Mouse (Mus musculus) 3134 (cell line): Measurements from ENCODE around the gene Nme9.

ENCODE experiments used
- DNase-seq: peaks from one replicate; pipeline ENCODE4 v3.0.0-alpha.2; 2011; ENCODE audit warnings: low spot score; ENCODE audit not compliant: insufficient read length; ENCODE audit errors: extremely low read depth

Nme9 gene

DNA sequence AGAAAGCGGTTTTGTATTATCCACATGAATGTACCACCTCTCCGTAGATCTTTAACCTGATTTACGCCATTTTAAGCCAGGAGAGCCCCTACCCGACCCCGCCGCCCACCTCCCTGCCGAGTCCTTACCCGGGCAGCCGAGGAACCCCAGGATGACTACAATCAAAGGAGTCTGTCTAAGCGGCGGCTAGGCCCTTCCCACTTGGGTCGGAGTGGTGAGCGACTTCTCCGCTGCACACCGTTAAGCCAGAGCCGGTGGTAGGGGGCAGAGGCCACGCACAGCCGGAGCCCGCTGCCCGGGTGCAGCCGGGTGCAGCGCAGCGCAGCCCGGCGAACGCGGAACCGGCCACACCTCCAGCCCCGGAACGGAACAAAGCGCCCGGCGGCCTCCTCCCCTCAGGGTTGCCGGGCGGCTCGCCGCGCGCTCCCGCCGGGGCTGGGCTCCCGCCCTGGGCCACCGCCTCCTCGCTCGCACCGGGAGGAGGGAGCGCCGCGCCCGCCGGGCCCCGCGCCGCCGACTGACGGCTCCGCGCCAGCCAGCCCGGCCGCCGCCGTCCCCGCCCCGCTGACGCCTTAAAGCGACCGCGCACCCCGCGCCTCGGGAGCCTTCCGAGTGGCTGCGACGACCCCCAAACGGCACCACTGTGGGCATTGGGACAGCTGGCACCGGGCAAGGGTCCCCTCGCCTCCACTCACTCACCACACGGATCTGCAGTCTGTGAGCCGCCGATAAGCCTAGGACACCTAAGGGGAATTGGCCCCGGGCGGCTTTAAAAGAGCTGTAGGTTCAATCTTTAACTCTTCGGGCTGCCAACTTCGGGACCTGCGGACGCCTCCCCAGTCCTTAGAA lies 14.9 kb upstream of the Nme9 start:
- peak; percentile 77 for DNase-seq

DNA sequence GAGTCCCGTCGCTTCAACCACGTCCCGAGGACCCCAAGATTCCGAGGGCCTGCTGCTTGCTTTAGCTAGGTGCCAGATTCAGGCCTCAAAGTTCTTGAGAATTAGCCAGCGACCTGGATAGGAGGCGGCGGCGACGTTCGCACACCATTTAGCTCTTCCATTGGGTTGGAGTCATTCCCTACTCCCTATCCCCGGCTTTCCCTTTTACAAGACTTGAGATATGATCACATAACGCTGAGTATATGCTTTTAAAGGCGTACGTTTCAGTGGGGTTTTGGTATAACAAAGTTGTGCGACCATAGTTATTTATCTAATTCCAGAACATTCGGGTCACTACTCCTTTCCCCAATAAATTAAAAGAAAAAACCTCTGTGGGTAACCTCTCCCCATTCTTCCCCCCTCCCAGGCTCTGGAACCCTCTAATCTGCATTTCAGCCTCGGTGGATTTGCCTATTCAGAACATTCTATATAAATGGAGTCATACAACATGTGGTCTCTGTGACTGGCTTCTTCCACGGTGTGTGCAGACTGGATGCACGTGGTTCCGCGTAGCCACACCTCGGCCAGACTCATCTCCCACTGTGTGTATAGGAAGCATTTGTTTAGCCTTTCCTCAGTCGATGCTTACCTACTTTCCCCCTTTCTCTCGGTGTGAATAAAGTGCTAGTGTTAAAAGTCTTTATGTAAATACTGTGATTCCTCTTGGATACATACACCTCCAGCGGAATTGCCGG lies 14.1 kb upstream of the Nme9 start, which contains the start of gene Mras:
Gene Mras, minus strand, starts transcription at position 351 of the 734 bp plus-strand sequence.
- no peak for DNase-seq

DNA sequence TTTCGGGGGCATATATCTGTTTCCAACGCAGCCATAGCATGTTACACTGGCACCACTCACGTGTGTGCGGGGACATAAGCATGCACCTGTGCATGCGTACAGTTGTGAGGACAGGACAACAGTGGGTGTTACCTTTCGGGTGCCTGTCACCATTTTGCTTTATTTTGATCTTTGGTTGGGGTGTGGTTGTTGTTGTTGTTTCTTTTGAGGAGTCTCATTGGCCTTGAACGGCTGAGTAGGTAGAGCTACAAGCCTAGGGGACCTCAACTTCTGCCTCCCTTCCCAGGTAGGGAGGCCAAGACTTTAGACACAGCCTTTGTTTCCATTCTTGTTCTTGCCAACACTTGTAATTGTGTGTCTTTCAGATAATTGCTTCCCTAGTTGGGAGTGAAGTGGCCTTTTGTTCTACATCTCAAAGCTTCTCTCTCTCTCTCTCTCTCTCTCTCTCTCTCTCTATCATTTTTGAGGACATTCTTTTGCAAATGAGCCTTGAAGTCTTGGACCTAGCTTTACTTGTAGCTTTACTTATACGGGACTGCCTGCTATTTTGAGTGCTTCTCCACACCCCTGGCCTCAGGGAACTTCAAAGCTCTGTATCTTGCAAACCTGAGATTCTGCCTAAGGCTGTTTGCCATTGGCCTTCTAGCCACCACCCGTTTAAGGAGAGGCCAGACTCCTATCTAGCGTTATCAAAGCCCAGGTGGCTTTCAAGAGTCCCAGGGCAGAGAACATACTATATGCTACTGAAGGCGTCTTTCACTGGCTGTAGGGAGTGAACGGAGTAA lies 13.3 kb upstream of the Nme9 start:
- no peak for DNase-seq

DNA sequence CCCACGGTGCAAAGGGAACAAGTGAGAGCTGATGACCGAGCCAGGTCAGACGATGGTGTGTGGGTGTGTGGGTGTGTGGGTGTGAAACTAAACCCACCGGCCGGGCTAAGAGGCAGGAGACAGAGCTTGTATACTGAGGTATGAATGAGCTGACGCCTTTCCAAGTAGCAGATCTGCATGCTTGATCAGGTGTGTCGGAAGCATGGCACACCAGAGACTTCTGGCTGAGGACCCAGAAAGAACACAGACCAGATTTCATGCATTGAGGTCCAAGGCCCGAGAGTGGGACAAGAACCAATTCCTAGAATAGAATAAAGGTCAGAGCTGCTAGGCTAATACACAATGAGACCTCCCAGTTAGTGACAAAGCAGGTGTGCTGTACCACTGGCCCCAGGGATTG lies 12.2 kb upstream of the Nme9 start:
- no peak for DNase-seq

DNA sequence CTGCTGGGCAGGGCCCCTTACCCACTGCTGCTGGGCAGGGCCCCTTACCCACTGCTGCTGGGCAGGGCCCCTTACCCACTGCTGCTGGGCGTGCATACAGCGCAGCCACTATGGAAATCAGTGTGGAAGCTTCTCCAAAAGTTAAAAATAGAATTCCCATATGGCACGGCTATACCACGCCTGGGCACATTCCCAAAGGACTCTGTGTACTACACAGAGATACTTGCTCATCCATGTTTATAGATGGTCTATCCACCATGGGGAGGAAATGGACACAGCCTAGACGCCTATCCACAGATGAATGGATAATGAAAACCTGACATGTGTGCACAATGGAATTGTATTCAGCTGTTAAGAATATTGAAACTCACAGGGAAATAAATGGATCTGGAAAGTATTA lies 10.3 kb upstream of the Nme9 start:
- DNase-seq, result no peak

DNA sequence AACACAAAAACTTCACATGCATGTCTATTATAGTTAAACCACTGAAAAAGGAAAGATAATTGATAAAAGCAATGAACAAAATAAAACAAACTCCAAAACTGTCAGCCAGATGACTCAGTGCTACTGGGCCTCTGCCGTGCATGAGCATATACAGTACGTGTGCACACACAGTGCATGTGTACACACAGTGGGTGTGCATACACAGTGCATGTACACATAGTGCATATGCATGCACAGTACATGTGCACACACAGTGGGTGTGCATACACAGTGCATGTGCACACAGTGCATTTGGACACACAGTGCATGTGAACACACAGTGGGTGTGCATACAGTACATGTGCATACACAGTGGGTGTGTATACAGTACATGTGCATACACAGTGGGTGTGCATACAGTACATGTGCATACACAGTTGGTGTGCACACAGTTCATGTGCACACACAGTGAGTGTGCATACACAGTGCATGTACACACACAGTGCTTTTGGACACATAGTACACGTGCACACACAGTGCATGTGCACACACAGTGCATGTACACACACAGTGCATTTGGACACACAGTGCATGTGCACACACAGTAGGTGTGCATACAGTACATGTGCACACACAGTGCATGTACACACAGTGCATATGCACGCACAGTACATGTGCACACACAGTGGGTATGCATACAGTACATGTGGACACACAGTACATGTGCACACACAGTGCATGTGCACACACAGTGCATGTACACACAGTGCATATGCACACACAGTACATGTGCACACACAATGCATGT lies 9.4 kb upstream of the Nme9 start:
- no peak for DNase-seq

DNA sequence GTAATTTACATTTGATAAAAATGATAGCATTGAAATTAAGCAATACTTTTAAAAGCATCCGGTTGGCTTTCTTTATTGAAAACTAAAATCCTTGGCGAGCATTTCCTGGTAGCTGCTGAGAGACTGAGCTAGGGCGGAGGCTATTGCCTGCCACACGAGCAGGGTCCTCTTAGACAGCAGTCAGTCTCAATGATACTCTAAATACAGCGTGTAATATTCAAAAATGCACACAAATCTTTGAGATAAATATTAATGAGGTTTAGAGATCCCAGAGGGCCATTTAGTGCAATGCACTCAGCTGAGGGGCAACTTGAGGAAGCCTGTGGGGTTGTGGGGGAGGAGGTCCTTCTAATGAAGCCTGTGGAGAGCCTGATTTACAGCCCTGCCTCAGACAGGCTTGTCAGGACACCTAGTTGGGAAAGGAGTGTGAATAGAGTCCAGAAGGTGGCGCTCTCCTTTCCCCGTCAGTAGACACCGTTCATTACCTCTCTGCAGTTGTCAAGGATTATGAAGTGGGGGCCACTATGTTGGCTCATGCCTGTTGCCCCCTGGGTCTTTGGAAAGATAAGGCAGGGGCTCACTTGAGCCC lies 6.6 kb upstream of the Nme9 start:
- DNase-seq, result no peak

DNA sequence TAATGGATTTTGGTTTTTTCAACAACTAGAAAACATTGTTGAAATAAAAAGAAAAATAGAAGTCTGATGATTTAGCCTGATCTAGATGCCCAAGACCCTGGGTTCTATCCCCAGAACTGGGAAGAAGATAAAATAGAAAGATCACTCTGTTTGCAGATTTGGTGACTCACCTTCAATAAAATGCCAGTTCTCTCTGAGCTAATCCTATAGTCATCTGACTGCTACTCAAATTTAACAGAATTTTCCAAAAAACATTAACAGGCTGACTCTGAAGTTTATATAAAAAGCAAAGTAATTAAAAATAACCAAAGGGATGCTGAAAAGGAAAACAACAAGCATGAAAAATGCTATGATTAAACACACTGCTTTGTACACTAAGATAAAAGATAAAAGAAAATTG lies 5.0 kb upstream of the Nme9 start:
- DNase-seq, result no peak

DNA sequence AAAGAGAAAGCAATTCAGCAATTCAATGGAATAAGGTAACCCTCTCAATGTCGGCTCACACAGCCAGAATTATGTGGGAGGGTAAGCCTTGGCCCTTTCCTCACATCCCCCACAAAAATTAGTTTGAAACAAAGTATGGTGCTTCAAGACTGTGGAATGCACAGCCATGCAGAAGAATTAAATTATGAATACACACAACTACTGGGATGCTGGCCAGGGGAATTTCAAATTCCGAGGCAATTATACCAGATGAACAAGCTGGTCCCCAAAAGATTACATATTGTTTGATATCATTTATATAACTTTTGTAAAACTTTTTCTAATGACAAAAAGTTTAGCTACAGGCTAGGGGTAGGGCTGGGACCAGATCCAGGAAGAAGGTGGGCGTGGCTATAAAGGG lies 4.0 kb upstream of the Nme9 start:
- DNase-seq, result no peak

DNA sequence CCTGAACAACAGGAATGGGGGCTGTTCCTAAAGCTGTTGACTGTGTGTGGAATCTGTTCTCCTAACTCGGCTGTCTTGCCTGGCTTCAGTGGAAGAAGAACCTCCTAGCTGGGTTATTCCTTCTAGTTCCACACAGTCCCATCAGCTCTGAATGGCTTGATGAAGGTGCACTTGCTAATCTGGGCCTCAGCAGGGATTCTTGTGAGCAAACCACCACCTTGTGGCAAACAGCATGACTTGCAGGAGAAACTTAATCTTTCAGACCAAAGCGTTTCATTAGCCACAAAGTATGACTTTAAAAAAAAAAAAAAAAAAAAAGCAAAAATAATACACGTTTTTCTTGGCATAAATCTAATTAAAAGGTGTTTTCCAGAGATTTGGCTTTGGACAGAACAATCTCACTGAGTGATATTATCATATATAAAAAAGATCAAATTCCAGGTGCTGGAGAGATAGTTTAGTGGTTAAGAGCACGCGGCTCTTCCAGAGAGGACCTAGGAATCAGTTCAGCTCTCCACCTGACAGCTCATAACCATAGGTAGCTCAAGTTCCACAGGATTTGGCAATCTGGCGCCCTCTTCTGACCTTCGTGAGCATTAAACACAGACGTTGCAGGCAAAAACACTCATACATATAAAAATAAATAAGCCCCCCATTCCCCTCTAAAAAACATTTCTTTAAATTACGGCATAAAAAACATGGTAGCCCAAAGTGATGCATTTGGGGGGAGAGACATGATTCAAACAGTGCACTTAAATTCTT lies 1.2 kb upstream of the Nme9 start:
- peak; percentile 37 for DNase-seq

DNA sequence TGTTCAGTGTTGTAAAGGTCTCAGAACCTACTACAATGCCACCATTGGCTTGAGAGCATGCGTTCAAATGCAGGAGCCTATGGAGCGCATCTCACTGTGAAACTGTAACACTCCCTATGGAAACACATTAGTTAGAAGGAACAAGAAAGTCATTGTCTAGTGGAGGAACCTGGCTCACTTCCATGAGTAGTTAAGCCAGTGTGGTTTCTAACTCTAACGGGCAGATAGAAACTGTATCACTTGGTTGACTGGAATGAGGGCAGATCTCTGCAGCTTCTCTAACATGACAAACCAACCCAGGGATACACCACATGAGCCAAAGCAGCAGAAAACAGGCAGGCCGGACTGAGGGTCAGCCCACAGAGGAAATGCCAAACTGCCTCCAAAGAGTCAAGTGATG lies 2.9 kb downstream of the Nme9 start:
- DNase-seq, result no peak

DNA sequence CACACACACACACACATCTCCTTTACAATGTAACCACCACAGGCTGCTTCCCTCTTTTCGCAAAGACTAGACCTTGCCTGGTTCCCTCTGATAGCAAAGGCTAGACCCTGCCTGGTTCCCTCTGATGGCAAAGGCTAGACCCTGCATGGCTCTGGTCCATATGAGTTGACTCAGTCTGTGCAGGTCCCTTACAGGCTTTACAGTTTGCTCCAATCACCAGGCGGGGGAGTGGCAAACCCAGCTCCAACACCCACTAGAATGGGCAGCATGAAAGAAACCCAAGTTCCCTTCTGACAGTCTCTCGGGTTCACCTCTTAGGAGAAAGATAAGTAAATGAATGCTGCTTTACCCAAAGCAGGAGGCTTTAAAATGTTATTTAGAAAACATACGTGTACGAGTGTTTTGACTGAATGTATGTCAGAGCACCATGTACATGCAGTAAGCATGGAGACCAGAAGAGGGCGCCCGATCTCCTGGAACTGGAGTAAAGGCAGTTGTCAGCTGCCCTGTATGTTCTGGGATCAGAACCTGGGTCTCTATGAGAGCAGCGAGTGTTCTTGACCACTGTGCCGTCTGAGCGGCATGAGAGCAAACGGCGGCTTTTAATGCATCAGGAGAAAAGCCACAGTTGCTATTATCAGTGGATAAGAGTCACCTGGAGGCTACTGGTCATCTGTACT lies 7.4 kb downstream of the Nme9 start:
- no peak for DNase-seq

DNA sequence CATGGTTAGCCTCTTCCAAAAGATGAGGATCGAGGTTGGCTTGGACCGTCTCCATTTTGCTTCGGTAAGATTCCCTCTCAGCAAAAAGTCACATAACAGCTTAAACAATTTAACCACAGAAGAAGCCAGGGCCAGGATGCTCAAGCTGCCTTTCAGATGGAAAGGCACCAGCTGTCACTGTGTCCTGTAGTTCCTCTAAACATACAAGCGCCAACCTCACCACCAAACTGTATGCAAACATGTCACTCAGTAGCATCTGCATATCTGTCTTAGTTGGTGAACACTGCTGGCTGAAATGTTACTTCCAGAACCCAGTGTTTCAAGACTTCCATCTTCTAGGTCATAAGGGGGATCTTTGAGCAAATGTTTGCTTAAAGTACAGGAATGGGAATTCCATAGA lies 8.5 kb downstream of the Nme9 start:
- no peak for DNase-seq

DNA sequence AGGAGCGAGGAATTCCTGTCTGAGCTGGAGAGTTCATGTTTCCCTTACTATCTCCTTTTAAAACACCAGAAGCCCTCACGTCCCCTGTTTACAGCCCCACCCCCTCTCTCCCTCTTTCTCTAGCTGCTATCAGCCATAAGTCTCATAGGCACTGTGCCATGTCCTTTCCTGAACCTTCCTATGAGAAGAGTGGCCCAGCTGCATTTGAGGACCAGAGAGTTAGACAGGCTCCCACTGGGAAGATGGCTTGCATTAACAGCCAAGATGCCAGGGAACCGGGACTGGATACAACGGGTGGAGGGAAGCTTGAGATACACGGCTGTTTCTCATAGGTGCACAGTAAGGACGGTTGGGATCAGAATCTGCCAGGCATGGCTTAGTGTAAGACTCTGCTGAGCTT lies 13.6 kb downstream of the Nme9 start:
- no peak for DNase-seq

DNA sequence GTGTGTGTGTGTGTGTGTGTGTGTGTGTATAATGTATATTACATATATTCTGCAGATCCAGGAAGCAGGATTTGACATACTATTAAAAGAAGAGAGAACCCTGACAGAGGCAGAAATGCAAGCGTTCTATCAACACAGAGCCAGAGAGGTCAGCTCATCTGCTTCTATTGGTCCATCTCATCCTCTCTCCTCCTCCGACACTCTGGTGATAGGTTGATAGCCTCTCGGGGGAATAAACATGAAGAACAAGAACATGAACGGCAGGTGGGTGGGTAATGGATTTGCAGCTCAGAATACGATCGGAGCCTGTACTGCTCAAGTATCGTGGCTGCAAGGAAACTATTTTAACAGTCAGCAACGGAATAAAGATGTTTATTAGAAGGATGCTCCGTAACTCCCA lies 17.3 kb downstream of the Nme9 start:
- no peak for DNase-seq

DNA sequence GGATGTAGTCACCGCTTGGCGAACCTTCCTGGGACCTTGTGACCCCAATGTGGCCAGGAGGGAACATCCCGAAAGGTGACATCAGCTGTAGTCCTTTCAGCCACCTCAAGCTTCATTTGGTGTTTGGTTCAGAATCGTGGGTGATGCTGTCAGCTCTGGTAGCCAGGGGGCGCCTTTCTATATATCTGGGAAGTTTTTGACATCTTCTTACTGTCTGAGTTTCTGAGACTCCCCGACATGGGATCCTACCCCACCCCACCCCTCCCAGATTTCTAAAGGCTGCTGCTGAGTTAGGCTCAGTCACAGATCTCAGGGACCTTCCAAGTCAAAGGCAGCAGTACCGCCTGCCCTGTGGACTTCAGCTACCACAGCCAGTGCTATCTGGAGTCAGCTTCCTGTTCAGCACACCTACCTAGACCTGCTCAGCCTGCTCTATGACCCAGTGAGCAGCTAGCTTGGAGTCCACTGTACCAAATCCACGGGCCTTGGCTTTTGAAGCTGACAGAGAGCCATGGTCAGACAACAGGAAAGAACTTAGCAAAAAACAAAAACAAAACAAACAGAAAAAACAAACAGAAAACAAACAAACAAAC lies 18.5 kb downstream of the Nme9 start:
- no peak for DNase-seq

DNA sequence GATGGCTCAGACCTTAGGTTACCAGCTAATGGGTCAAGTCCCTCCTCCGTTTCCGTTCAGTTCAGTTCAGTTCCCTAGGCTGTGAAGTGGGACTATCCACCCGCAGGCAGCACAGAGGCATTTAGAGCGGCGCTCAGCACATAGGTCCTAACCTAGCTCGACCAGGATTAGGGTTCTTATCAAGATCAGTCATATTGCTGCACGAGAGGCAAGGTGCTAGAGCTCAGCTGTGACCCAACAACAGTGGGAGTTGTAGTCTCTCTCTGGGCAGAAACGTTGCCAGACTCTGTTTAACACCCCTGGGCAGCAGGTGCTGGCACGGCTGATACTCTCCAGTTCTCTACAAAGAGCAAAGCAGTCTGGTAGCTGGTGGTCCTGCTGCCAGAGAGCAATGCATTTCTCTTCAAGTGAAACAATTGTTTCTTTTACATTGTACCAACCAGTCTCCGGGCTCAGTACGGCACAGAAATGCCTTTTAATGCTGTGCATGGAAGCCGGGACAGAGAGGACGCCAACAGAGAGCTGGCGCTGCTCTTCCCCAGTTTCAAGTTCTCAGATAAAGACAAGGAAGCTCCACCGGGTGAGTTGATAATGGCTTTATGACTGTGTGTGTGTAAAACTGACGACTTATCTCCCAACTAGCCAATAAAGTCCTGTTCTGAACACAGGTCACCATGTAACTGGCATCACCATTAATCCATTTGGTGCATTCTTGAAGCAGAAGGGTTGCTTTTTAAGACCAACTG lies 19.2 kb downstream of the Nme9 start:
- no peak for DNase-seq

DNA sequence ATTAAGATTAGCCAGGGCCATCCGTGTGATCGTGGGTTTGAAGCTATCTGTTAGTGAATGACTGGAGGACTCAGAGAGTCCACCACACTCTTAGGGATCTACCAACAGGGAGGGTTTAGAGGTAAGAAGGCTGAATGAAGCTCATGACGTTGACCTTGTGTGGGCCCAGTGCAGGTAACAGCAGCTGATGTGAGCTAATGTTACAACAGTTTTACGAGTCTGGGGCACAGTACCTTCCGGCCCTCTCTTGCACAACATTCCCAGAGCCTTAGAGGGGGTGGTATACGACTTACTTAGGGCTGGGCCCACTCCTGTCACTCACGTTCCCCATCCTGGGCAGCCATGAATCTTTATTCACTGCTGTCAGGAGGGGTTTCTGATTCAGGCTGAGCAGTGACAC lies 20.1 kb downstream of the Nme9 start:
- DNase-seq, result no peak
